Mouse (Mus musculus): Measurements from ENCODE around the gene Racgap1. TPM values are rescaled to one million over a fixed set of nuclear protein-coding genes. Genes with fewer than 3 reads are reported as not detected.

Racgap1 gene
- polyA plus RNA-seq, 1 experiment from 2014 or later, result 102 TPM

GRCm38 (mm10) chr15:99611563-99611962, 39.9 kb downstream of the Racgap1 start:
- Histone ChIP-seq H3K27me3 (no peaks in the 10 kb centered on the region), H3K9me3 (no peaks in the 10 kb centered on the region), H3K4me3 (no peak overlapping the region), H3K27ac (peak overlapping the region; percentile 66), H3K9ac (peak overlapping the region; percentile 19; the same call in 1 of the 2 replicates), H3K36me3 (no peaks in the 10 kb centered on the region), H3K4me1 (replicated peaks) (peaks cover 53% of the 10 kb centered on the region), H3K4me2 (no peak overlapping the region)
- no peak for ATAC-seq (ENCODE audit: low FRiP score)
- WGBS, result 62% methylated on average over 7 of the region's 7 CpGs

- Histone ChIP-seq H3K36me3 (no peaks in the 10 kb centered on the region), H3K4me3 (no peak overlapping the region), H3K27ac (peak overlapping the region; percentile 73; the same call in 1 of the 2 replicates), H3K4me2 (no peak overlapping the region), H3K4me1 (replicated peaks) (peaks cover 59% of the 10 kb centered on the region), H3K9me3 (no peaks in the 10 kb centered on the region), H3K27me3 (no peaks in the 10 kb centered on the region), H3K9ac (no peak overlapping the region)
- ATAC-seq (ENCODE audit: low FRiP score), result no peak
- 70% methylated on average over 13 of the region's 13 CpGs for WGBS
Observed at GRCm38 (mm10) chr15:99608382-99609125, 42.9 kb downstream of the Racgap1 start.

- Histone ChIP-seq H3K9me3 (no peaks in the 10 kb centered on the region), H3K4me1 (replicated peaks) (peaks cover 69% of the 10 kb centered on the region), H3K4me3 (no peak overlapping the region), H3K27me3 (no peaks in the 10 kb centered on the region), H3K36me3 (no peaks in the 10 kb centered on the region), H3K27ac (peak overlapping the region; percentile 73), H3K9ac (no peak overlapping the region; the same call in 1 of the 2 replicates), H3K4me2 (0 out of 2 replicates have a peak overlapping the region, but pooled peaks have one; percentile 17)
- 14% methylated on average over 10 of the region's 10 CpGs for WGBS
- ATAC-seq (ENCODE audit: low FRiP score), result peak; percentile 67
Observed at GRCm38 (mm10) chr15:99607388-99608113, 43.9 kb downstream of the Racgap1 start.

GRCm38 (mm10) chr15:99606515-99606914, 44.9 kb downstream of the Racgap1 start:
- no peaks in the 10 kb centered on the region for H3K27me3 ChIP-seq
- no peak for ATAC-seq (ENCODE audit: low FRiP score)
- 27% methylated on average over 5 of the region's 5 CpGs for WGBS
- peak overlapping the region; percentile 73; the same call in 1 of the 2 replicates for H3K27ac ChIP-seq
- H3K4me1 ChIP-seq (replicated peaks), result peaks cover 73% of the 10 kb centered on the region
- H3K4me3 ChIP-seq, result no peak overlapping the region
- no peaks in the 10 kb centered on the region for H3K36me3 ChIP-seq
- H3K9me3 ChIP-seq, result no peaks in the 10 kb centered on the region
- no peak overlapping the region for H3K4me2 ChIP-seq
- H3K9ac ChIP-seq, result no peak overlapping the region

GRCm38 (mm10) chr15:99605595-99605994, 45.9 kb downstream of the Racgap1 start:
- H3K4me3 ChIP-seq, result no peak overlapping the region
- H3K9ac ChIP-seq, result no peak overlapping the region
- ATAC-seq (ENCODE audit: low FRiP score), result no peak
- no peaks in the 10 kb centered on the region for H3K36me3 ChIP-seq
- H3K4me1 ChIP-seq (replicated peaks), result peaks cover 75% of the 10 kb centered on the region
- H3K27me3 ChIP-seq, result 0 out of 2 replicates have a peak, but pooled peaks cover 6% of the 10 kb centered on the region
- WGBS, result 43% methylated on average over 3 of the region's 3 CpGs
- no peak overlapping the region for H3K4me2 ChIP-seq
- H3K27ac ChIP-seq, result no peak overlapping the region
- H3K9me3 ChIP-seq, result no peaks in the 10 kb centered on the region

- no peaks in the 10 kb centered on the region for H3K36me3 ChIP-seq
- H3K4me1 ChIP-seq (replicated peaks), result peaks cover 80% of the 10 kb centered on the region
- H3K9ac ChIP-seq, result no peak overlapping the region
- peak overlapping the region; percentile 86; the same call in 1 of the 2 replicates for H3K27ac ChIP-seq
- WGBS, result 89% methylated on average over 7 of the region's 7 CpGs
- no peak overlapping the region for H3K4me3 ChIP-seq
- ATAC-seq (ENCODE audit: low FRiP score), result no peak
- no peak overlapping the region for H3K4me2 ChIP-seq
- no peaks in the 10 kb centered on the region for H3K9me3 ChIP-seq
- 0 out of 2 replicates have a peak, but pooled peaks cover 12% of the 10 kb centered on the region for H3K27me3 ChIP-seq
Observed at GRCm38 (mm10) chr15:99603216-99603615, 48.2 kb downstream of the Racgap1 start.

- Histone ChIP-seq H3K27me3 (0 out of 2 replicates have a peak, but pooled peaks cover 19% of the 10 kb centered on the region), H3K9me3 (no peaks in the 10 kb centered on the region), H3K27ac (peak overlapping the region; percentile 86), H3K4me3 (no peak overlapping the region), H3K36me3 (no peaks in the 10 kb centered on the region), H3K9ac (no peak overlapping the region), H3K4me1 (replicated peaks) (peaks cover 79% of the 10 kb centered on the region), H3K4me2 (no peak overlapping the region)
- 53% methylated on average over 17 of the region's 17 CpGs for WGBS
- no peak for ATAC-seq (ENCODE audit: low FRiP score)
Observed at GRCm38 (mm10) chr15:99602206-99602820, 49.1 kb downstream of the Racgap1 start.

GRCm38 (mm10) chr15:99601823-99602120, 49.7 kb downstream of the Racgap1 start:
- no peaks in the 10 kb centered on the region for H3K9me3 ChIP-seq
- H3K36me3 ChIP-seq, result no peaks in the 10 kb centered on the region
- no peak overlapping the region for H3K4me3 ChIP-seq
- H3K4me1 ChIP-seq (replicated peaks), result peaks cover 77% of the 10 kb centered on the region
- WGBS, result 6% methylated on average over 5 of the region's 5 CpGs
- peak overlapping the region; percentile 84 for H3K27ac ChIP-seq
- H3K27me3 ChIP-seq, result 0 out of 2 replicates have a peak, but pooled peaks cover 19% of the 10 kb centered on the region
- no peak for ATAC-seq (ENCODE audit: low FRiP score)
- peak overlapping the region; percentile 58; the same call in 1 of the 2 replicates for H3K9ac ChIP-seq
- peak overlapping the region; percentile 25; the same call in 1 of the 2 replicates for H3K4me2 ChIP-seq

- Histone ChIP-seq H3K27me3 (0 out of 2 replicates have a peak, but pooled peaks cover 19% of the 10 kb centered on the region), H3K9ac (peak within 1 kb of the TSS; percentile 58), H3K4me3 (0 out of 2 replicates have a peak within 1 kb of the TSS, but pooled peaks have one; percentile 3), H3K9me3 (no peaks in the 10 kb centered on the region), H3K4me2 (peak within 1 kb of the TSS; percentile 26), H3K36me3 (no peaks in the 10 kb centered on the region), H3K27ac (peak within 1 kb of the TSS; percentile 86), H3K4me1 (replicated peaks) (peaks cover 77% of the 10 kb centered on the region)
- no peak for ATAC-seq (ENCODE audit: low FRiP score)
- 50% methylated on average over 22 of the region's 22 CpGs for WGBS
Observed at GRCm38 (mm10) chr15:99600986-99601822, 50.3 kb downstream of the Racgap1 start, which contains the start of gene Aqp6. Gene Aqp6, plus strand, starts transcription at chr15:99601400.

GRCm38 (mm10) chr15:99599245-99600070, 52.0 kb downstream of the Racgap1 start:
- WGBS, result 34% methylated on average over 17 of the region's 17 CpGs
- H3K27ac ChIP-seq, result peak overlapping the region; percentile 84
- H3K4me2 ChIP-seq, result 0 out of 2 replicates have a peak overlapping the region, but pooled peaks have one; percentile 26
- peak overlapping the region; percentile 3; the same call in 1 of the 2 replicates for H3K4me3 ChIP-seq
- H3K4me1 ChIP-seq (replicated peaks), result peaks cover 63% of the 10 kb centered on the region
- H3K36me3 ChIP-seq, result no peaks in the 10 kb centered on the region
- ATAC-seq (ENCODE audit: low FRiP score), result peak; percentile 19; the same call in 1 of the 2 replicates
- H3K27me3 ChIP-seq, result peaks cover 33% of the 10 kb centered on the region
- peak overlapping the region; percentile 55 for H3K9ac ChIP-seq
- no peaks in the 10 kb centered on the region for H3K9me3 ChIP-seq

- Histone ChIP-seq H3K27me3 (peaks cover 51% of the 10 kb centered on the region), H3K36me3 (no peaks in the 10 kb centered on the region), H3K4me2 (no peak overlapping the region), H3K4me1 (replicated peaks) (peaks cover 53% of the 10 kb centered on the region), H3K9me3 (no peaks in the 10 kb centered on the region), H3K9ac (no peak overlapping the region), H3K4me3 (no peak overlapping the region), H3K27ac (no peak overlapping the region)
- no peak for ATAC-seq (ENCODE audit: low FRiP score)
- WGBS, result 53% methylated on average over 8 of the region's 8 CpGs
Observed at GRCm38 (mm10) chr15:99597596-99597995, 53.9 kb downstream of the Racgap1 start.

Measured in hindbrain, embryonic 13.5 days (tissue).